Mouse (Mus musculus) hindbrain, embryonic 10.5 days (tissue): ENCODE measurements around the gene Ankrd7. TPM values are rescaled to one million over a fixed set of nuclear protein-coding genes. Genes with fewer than 3 reads are reported as not detected.

ENCODE experiments used
- DNase-seq: peaks from one replicate; pipeline ENCODE4 v3.0.0-alpha.2; 2017; ENCODE audit warnings: low spot score
- H3K27ac ChIP-seq: fragments of 300-500 bp; sonication (generic); 2 replicates; pipeline ENCODE4 v1.5.1; 2016; ENCODE audit warnings: mild to moderate bottlenecking, moderate library complexity
- H3K27me3 ChIP-seq: fragments of 300-500 bp; sonication (generic); 2 replicates; pipeline ENCODE4 v1.6.1; 2016; ENCODE audit warnings: mild to moderate bottlenecking; ENCODE audit not compliant: poor library complexity, insufficient read depth, severe bottlenecking
- H3K36me3 ChIP-seq: fragments of 300-500 bp; sonication (generic); 2 replicates; pipeline ENCODE4 v1.6.1; 2016; ENCODE audit warnings: mild to moderate bottlenecking, moderate library complexity
- H3K4me1 ChIP-seq: fragments of 300-500 bp; sonication (generic); replicated peaks from 2 replicates; pipeline ENCODE4 v1.6.1; 2016; ENCODE audit warnings: mild to moderate bottlenecking
- H3K4me3 ChIP-seq: fragments of 300-500 bp; sonication (generic); 2 replicates; pipeline ENCODE4 v1.5.1; 2016; ENCODE audit warnings: mild to moderate bottlenecking, moderate library complexity
- H3K9me3 ChIP-seq: fragments of 300-500 bp; sonication (generic); 2 replicates; pipeline ENCODE4 v1.6.1; 2016; ENCODE audit warnings: mild to moderate bottlenecking, moderate library complexity
- WGBS: fragments of 180-500 bp; shearing (Covaris S2); methylation state at CpG from one replicate; pipeline ENCODE4 v1.1.7; 2016; 5-methylcytosine and 5-hydroxymethylcytosine counted together
- polyA plus RNA-seq: library from polyadenylated mRNA; unstranded; fragments of >200 nt; fragmentation: Nextera tagmentation; extraction: Ambion mirVana; gene quantifications from 2 replicates; pipeline ENCODE4 v1.2.1, GENCODE M21; 2016

The Ankrd7 gene
- polyA plus RNA-seq, 1 experiment from 2014 or later, result 0.56 TPM

DNA sequence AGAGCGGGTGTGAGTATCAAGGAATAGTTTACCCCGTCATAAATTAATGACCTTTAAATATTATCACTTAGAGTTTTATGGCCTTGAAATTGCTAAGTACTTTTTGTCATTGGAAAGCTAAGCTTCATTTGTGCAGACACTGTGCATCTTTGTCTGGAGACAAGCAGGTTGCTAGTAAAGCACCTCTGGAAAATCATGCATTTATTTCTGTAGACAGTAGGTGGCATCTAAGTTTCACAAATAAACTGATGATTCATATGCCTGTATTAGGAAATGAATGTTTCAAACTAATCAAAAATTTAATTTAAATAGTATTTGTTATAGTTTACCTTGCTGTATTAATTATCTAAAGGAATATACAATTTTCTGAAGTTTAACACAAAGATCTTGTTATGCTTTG is 41.1 kb downstream of the Ankrd7 start:
- no peak overlapping the region for H3K27ac ChIP-seq
- H3K4me3 ChIP-seq, result no peak overlapping the region
- WGBS, result 88% methylated on average over 2 of the region's 2 CpGs
- no peaks in the 10 kb centered on the region for H3K27me3 ChIP-seq
- H3K4me1 ChIP-seq, result no peaks in the 10 kb centered on the region
- H3K36me3 ChIP-seq, result no peaks in the 10 kb centered on the region
- no peak for DNase-seq
- no peaks in the 10 kb centered on the region for H3K9me3 ChIP-seq

DNA sequence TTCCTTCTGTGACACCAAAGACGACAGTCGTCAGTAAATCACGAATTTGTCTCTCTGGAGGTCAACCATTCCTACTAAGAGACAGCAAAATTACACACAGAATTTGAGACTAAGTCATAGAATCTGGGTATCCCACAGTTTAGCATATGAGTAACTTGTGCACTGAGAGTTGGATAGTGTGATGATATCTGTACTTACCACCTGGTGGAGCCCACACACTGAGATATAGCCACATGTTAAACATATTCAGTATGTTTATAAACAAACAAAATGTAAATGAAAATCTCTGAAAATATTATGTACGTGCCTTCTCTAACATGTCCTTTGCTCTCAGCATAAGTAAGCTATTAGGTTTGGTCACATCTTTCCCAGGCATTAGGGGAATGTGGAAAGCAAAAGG is 47.1 kb downstream of the Ankrd7 start:
- no peak overlapping the region for H3K4me3 ChIP-seq
- H3K27me3 ChIP-seq, result no peaks in the 10 kb centered on the region
- 82% methylated on average over 4 of the region's 4 CpGs for WGBS
- no peak for DNase-seq
- no peaks in the 10 kb centered on the region for H3K36me3 ChIP-seq
- H3K4me1 ChIP-seq, result no peaks in the 10 kb centered on the region
- H3K9me3 ChIP-seq, result no peaks in the 10 kb centered on the region
- H3K27ac ChIP-seq, result no peak overlapping the region

DNA sequence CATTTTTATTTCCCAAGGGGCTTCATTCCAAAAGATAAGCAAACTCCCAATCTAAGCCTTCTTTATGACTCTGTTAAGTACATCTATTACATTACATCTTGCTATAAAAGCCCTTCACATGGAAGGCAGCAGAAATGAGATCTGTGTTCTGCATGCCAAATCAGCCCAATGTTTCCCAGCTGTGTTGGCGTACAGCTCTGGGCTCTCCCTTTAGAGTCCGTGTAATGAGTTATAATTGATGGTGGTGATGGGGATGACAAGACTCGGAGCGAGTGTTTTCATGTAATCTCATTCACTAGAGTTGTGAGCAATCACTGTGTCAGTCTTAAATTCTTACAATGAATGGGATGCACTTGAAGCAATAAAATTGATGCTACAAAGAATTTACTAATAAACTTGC is 49.9 kb downstream of the Ankrd7 start:
- no peak for DNase-seq
- Histone ChIP-seq H3K9me3 (no peaks in the 10 kb centered on the region), H3K36me3 (no peaks in the 10 kb centered on the region), H3K27me3 (no peaks in the 10 kb centered on the region), H3K4me1 (no peaks in the 10 kb centered on the region), H3K27ac (no peak overlapping the region), H3K4me3 (no peak overlapping the region)
- WGBS, result 87% methylated on average over 4 of the region's 4 CpGs

DNA sequence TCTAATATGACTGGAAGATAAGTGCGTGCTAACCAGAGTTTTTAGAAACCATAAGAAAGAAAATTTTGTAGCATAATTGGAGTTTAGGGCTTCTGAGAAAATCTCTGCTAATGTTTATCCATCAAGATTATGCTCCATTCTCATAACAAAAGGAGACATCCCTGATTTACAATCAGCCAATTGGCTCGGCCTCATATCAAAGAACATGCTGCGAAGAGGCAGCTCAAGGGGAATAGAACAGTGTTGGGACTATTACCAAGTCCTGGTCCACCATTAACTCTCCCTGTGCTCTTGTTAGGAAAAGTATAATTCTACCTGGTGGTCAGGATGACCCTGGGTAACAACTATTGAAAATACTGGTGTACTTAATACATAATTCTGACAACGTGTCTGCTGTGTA is 50.4 kb downstream of the Ankrd7 start:
- WGBS, result 87% methylated on average over 4 of the region's 4 CpGs
- no peaks in the 10 kb centered on the region for H3K27me3 ChIP-seq
- no peaks in the 10 kb centered on the region for H3K36me3 ChIP-seq
- no peak for DNase-seq
- H3K9me3 ChIP-seq, result no peaks in the 10 kb centered on the region
- no peak overlapping the region for H3K4me3 ChIP-seq
- no peaks in the 10 kb centered on the region for H3K4me1 ChIP-seq
- H3K27ac ChIP-seq, result no peak overlapping the region

Other genes starting within 250 kb of the Ankrd7 start
- 211 and 232 TPM in 2 replicates for gene Lsm8, start 17.7 kb upstream of the Ankrd7 start, polyA plus RNA-seq